Mouse (Mus musculus): ENCODE measurements around the gene Zfp526.
A peak's percentile ranks its signal among the peaks of the same experiment; 100 is the strongest.

The Zfp526 gene

DNA sequence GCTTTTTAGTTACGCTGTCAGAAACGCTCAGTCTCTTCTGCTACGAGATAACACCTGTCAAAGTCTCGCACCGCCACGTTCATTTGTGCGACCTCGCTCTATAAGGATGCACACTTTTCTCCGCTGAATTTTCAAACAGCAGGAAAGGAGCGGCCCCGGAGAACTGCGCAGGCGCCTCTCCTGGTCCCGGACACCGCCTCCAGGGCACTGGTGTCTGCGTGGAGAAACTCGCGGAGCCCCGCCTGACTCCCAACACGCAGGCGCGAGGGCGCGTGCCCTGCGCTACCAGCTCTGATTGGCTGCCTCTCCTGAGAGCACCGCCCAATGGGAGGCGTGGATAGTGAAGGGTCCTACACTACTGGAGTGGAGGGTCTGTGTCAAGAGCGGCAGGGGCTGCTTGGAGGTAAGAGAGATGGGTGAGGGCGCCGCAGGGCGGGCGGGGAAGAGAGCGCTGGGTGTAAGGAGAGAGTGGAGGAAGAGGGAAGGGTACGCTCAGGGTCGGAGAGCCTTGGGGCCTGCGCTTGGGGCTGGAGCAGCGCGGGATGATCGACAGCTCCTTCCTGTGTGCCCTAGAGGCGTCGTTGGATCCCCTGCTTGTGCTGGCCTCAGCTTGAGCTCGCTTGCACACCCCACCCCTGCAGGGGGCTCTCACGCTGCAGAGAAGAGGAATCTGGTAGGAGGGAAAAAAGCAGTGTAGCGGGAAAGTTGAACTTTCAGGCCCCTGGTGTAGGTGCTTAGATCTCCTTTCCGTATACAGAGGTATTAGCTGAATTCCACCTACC is at the start of gene Zfp526:
Gene Zfp526 (plus strand): TSS at position 324 of the 782 bp plus-strand sequence.
- peak; percentile 96 for DNase-seq

DNA sequence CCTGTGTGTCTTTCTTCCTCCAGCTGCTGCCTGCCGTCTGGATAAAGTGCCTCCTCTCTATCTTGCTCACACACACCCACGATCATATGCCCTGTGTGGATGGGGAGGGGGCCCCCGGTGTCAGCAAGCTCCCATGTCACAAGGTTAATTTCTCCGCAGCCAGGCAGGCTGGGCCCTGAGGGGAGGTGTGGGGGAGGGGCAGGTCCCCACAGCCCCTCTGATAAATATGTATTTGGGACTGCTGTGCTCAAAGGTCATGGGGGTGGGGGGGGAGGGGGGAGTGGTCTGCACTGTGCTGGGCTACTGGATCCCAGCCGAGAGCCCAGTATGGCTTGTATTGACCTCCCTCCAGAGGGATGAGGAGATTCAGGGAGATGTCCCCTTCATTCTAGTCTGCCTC is 48.6 kb upstream of the Zfp526 start:
- DNase-seq = no peak

DNA sequence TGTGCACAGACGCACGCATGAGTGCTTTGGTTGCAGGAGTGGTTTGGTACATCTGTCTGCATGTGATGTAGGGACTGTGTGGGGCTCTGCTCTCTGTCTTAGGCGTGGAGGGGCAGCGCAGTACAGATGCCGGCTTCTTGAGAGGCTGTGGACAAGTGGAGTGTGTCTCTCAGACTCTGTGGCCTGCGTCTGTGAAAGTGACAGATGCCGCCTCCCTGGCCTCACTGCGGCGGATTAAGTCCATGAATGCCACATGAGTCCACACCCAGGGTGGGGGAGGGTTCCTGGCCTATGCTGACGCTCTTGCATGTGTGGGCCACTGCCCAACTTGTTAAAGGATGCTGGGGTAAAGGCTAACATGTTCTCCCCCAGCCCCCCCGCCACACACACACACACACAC is 46.9 kb upstream of the Zfp526 start:
- DNase-seq = no peak

DNA sequence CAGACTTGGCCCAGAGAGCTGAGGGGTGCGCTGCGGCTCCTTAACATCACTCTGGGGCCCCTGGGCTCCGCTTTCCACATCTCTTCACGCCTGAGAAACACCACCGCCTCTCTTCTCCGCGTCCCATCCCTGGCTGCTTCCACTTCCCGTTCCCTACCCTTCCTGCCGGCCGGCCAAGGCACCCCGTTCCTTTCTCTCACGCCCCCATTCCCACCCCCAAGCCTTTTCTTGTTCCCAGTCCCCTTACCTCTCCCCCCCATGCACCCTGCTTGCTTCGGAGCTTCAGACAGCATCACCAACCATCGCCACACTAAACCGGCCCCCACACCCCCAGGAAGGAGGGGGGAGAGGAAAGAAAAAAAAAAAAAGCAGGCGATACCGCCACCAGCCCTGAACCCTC is 42.9 kb upstream of the Zfp526 start:
- DNase-seq = no peak

DNA sequence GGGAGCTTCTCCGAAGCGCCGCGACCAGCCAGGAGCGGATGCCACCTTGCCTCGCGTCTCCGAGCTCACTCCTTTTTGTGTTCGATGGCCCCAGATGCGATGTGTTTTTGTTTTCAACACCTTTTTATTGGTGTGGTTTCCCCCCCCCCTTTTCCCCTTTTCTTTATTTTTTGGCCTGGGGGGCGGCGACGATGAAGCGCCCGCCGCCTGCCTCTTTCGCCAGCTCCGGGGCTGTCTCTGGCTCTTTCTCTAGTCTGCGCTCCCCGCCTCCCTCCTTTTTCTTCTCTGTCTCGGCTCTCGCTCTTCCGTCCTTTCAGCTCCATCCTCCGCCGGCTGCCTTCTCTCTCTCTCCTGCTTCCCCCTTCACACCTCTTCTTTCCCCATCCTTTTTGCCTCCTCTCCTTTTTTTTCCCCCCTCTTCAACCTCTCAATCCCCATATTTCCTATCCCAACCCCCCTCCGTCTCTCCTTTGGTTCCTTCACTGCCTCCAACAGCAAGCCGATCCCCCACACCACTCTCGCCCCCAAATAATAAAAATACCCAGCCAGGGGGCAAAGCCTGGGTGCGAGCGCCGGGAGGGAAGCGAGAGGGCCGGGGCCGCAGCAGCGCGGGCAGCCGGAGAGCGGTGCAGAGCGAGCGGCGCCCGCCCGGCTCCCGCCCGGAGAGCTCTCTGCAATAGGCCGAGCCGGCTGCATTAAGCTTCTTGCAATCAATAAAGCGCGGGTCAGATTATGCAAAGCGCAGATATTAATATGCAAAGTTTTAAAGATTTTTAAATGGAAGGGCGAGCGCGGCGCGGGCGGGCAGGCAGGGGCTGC is 42.2 kb upstream of the Zfp526 start:
- no peak for DNase-seq

DNA sequence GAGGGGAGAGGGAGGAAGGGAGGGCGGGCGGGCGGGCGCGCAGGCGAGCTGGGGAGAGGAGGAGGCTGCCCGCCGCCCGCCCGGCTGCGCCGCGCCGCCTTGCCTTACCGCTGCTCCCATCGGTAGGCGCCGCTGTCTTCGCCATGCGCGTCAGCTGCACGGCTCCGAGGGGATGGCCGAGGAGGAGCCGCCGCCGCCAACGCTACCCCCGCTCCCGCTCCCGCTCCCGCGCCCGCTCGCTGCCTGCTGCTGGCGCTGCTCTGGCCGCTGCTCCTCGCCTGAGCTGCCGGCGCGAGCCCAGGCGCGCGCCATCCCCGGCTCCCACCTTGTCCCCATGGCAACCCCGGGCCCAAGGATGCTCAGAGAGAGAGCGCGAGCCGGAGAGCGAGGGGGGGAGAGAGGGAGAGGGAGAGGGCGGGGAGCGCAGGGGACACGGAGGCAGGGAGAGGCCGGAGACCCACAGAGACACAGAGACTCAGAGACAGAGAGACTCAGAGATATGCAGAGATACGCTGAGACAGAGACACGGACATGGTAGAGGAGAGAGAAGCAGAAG is 41.5 kb upstream of the Zfp526 start, which contains the start of gene Pou2f2:
Gene Pou2f2 (minus strand): TSS at position 121 of the 556 bp plus-strand sequence.
- DNase-seq = peak; percentile 80

DNA sequence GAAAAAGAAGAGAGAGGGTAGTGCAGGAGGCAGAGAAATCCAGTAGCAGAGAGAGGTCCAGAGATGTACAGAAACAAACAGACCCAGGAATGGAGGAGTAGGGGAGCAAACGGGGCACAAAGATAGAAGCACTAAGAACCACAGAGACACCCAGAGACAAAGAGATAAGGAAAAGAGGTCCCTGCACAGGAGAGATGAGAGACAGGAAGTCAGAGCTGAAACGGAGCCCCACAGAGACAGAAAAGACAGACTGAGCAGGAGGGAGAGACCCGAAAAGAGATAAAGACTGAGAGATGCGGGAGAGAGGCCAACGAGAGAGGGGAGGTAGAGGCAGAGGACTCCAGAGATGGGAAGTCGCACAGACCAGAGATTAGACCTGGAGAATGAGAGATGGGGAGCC is 40.7 kb upstream of the Zfp526 start:
- no peak for DNase-seq

DNA sequence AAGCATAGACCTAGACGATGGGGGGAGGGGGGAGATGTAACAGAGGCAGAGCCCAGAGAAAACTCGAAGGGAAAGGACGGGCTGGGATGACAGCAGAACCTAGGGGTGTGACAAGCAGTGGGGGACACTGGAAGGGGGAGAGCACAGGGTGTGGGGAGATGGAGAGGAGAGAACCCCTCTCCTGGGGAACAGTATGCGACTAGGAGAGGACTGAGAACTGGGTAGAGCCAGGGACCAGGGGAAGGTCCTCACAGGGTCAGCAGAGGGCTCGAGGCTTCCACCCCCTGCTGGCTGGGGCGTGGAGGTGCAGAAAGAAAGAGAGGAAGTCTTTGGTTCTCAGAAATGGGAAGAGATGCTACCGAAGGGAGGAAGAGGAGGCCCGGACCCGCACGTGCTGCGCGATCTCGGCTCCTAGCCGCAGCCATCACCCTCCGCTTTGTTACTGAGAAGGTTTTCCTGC is 39.9 kb upstream of the Zfp526 start:
- DNase-seq = no peak

DNA sequence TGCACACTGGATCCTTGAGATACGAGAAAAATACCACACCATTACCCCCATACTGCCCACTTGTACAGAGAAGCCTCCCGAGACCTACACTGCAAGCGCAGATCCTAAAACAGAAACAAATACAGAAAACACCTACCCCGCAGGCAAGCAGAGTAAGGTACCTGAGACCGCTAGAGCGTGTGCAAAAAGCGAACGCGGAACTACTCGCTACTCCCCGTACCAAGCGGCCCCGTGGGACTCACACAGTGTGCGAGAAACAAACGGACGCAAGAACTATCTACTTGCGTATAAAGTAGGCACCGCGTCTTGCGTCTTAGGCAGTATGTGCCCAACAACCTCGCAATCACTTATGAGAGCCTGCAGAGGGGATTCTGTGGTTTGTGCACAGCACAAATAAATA is 39.4 kb upstream of the Zfp526 start:
- no peak for DNase-seq

DNA sequence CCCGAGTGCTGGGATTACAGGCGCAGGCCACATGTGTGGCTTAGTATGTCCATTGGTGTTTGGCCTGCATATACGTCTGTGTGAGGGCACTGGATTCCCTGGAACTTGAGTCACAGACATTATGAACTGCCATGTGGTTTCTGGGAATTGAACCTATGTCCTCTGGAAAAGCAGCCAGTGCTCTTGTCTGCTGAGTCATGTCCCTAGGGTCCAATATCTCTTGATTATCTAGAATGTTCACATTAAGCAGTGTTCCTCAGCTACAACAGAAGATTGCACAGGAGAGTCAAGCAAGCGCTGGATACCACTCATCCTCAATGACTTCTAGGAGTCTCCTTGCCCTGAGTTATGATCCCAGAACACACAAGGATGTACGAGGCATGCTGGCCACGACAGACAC is 37.1 kb upstream of the Zfp526 start:
- DNase-seq = no peak

DNA sequence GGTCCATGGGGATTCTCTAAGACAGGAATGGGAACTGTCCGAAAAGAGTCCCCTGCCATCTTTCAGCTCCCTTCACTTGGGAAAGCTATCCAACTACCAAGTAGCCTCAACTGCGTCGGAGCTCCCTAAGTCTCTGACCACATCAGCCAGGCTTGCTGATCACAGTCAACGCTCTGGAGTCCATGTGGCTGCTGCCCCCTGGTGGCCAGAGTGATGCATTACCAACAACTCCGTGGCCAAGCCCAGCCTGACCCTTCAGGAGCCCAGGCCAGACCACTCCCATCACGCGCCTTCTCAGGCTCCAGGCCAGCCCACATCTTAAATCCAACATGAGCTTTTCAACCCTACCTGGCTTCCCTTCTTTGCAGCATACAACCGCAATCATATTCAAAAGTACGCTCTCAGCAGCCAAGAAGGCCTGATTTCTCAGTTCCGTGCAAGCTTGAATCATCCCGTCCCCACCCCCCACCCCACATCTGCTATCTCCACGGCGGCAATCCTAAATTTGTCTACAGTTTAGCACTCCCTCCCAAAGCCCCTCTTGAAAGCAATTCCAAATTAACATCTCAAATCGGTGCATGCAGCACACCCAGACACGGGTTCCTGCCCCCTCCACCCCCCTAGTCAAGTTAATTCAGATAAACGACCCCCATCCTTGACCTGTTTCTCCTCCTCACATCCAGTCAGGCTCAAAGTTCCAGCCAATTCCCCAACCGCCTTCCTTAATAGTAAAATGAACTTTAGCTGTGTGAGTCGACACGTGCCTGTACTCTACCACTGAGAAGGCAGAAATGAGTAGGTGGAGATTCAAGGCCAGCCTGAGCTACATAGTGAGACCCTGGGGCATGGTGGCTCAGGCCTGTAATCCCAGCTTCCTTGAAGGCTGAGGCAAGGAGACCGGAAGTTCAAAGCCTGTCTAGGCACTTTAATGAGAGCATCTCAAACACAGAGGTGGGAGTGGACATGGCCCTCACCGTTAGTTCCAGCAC is 33.3 kb upstream of the Zfp526 start:
- peak; percentile 87 for DNase-seq

DNA sequence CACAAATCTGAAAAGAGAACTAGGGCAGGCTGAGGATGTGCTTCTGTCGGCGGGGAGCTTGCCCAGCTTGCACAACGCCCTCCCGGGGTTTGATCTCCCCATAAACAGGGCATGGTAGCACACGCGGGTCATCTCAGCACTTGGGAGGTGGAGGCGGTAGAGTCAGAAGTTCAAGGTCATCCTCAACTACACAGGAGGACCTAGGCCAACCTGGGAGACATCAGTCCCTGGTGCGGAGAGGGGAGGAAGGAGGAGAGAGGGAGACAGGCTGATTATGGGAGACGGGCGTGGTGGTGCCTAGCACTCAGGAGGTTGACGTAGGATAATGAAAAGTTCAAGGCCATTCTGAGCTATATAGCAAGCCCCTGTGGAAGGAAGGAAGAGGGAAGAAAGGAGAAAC is 30.4 kb upstream of the Zfp526 start:
- DNase-seq = no peak

DNA sequence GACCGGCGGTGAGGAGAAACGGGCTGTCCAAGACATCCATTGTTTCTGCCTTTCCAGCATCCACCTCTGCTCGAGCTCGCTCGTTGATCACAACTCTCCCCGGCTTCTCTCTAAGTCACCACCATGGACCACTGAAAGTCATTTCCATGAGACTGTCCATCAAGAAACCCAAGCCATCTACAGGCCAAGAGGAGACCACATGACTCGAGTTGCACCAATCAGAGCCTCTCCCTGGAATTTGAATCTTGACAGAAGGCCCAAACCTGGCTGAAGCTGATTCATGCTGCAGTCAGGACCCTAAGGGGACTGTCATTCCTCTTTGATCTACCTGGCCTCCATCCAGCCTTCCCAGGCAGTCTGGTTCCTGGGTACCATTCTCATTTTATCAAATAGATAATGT is 29.1 kb upstream of the Zfp526 start:
- DNase-seq = no peak

DNA sequence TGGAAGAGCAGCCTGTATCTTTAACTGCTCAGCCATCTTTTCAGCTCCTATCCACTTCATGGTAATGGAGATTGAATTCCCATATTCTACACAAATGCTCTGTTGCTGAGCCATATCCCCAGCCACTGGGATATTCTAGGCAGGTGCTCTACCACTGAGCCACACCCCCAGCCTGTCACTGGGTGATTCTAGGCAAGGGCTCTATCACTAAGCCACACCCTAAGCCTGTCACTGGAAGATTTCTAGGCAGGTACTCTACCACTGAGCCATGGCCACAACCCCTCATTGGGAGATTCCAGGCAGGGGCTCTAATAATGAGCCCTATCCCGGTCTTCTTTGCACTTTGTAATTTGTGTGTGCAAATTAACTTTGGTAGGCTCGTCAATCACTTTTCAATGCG is 26.1 kb upstream of the Zfp526 start:
- no peak for DNase-seq

DNA sequence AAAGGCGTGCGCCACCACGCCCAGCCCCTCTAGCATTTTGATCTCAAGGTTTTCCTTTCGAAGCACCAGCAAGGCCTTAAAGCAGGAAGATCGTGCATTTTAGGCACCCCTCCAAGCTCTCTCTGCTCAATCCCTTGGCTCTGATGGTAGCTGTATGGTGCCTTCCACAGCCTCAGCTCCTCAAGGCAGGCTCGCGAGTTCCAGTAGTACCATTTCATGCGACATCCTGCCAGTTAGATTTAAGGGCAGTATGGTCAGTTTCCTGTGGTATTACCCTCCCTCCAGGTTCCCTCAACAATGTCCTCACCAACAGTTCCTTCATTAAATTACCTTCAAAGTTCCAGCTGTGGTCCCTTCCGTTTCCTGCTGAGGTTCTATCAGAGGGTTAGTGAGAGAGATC is 25.1 kb upstream of the Zfp526 start:
- DNase-seq = no peak

DNA sequence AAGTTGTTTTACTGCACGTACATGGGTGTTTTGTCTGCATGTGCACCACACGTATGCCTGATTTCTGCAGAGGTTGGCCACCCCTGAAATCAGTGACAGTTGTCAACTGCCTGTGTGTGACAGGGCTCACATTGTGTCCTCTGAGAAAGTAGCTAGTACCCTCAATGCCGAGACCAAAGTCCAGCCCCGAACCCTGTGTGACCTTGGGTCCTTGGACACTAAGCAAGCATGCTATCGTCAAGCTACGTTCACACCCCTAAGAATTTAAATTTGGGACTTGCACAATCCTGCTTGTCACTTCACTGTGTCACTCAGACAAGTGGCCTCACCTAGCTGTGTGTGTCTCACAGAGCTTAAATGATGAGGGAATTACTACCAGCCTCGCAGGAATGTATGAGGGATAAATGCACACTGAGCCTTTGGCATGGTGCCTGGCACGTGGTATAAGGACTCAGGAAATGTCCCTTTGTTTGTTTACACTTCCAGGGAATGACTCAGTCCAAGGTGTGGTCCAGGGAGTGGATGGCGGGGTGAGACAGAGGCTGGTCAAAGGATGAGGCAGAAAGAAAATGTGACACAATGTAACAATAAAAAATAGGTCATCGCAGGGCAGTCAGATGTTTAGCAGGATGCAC is 23.7 kb upstream of the Zfp526 start:
- no peak for DNase-seq

DNA sequence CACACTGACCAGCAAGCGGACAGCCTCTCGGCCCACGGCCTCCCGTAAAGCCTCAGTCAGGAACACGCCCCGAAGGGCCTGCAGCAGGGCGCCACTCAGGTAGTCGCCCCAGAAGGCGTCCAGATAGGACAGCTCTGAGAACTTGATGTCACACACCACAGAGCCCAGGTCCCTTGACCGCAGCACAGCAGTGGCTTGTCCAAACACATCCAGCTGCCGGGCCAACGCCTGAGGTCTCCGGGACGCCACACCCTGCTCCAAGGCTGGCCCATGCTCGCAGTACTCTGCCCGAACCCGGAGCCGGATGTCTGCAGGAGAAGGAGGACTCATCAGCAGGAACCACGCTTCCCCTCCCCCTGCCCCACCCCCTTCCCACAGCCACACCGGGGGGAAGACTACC is 17.6 kb upstream of the Zfp526 start:
- no peak for DNase-seq

DNA sequence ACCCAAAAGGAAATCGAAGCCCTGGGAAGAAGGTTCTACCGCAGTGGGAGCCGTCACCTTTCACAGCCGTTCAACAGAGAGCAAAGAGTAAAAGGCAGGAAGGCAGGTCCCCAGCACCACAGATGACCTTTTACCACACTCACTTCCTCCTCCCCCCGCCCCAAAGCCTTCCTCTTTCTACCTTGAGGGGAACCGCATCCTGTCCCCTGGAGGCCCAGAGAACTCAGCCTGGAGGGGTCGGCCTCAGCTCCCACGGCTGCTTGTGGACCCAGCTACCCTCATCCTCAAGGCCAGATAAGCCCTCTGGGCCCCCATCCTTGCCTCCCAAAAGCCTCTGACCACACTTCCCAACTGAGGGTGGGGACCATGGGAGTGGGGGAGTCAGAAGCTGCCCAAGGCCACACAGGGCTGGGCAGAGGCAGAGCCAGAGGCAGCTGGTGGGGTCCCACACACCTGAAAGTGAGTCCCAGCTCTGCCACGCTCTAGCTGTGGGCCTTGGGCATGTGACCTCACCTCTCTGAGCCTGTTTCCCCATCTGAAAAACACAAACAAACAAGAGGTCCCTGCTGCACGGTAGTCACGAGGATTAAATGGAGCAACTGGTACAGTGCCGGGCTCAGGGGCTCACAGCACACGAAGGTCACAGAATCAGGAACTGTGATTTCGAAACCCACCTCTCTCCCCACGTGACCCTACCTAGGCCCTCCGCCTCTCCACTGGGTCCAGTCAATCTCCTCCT is 15.7 kb upstream of the Zfp526 start:
- DNase-seq = no peak

DNA sequence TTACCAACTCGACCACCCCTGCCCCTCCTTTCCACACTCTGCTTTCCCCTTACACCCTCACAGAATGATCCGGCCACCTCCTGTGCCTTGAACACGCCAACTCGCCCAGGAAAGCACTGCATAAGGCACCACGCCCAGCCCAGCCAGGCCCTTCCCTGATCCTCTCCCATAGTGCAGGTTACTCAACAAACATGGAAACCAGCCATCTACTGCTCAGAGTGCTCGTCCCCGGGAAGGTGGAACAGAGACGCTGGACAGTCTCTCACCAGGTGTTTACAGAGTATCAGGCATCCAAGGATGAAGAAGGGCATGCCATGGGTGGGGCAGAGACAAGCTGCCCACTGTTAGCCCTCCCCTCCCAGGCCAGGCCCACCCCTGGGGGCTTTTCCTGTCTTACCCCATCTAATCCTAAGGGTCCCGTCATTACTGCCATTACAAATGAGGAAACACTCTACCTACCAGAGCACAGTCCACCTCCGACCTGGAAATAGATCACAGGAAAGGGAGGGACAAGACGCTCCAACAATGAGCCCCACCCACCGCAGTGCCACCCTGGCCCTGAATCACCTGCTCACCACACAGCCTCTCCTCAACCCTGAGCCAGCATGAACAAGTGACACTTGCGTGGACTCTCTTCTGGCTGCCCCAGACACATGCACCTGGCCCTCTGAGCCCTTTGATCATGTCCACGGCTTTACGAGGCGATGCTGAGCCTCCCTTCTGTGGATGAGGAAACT is 15.0 kb upstream of the Zfp526 start:
- DNase-seq = no peak

DNA sequence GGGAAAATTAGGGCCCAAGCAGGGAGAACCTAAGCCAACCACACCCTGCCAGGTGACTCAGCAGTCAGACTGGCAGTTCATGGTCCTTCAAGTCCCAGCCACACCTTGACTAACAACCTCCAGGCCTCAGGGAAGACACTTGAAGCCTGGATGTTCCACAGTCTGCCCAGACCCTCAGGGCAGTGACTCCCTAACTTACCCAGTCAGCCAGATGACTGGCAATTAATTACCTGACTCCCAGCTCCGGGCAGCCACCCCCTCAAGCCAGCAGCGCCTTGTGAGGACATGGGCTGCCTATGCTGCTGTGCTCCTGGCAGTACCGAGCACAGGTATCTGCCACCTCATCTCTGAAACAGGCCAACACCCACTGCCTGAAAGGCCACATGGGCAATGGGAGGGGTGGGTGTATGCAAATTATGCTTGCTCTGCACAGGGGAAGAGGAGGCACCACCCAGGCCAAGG is 12.0 kb upstream of the Zfp526 start:
- no peak for DNase-seq

DNA sequence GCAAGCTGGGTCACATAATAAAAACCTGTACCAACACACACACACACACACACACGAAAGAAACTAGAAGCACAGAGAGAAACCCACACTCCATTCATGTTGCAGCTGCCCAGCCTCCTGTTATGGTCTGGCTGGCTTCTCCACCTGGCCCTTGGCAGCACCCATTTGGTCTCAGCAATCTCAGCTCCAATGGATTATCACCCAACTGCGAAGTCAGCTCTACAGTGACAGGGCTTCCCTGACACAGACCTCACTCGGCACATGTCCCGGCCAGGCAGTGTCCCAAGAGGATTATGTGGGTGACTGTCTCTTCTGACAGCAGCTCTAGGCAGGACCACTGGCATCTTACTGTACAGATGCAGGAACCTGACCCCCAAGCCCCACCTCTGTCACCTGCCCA is 10.7 kb upstream of the Zfp526 start:
- no peak for DNase-seq
